Mouse (Mus musculus) thymus, adult 2 months (tissue): ENCODE results near the gene Rapsn. TPM values are rescaled to one million over a fixed set of nuclear protein-coding genes. Genes with fewer than 3 reads are reported as not detected.

ENCODE experiments used
- DNase-seq: peaks from one replicate; pipeline ENCODE4 v3.0.0; 2021
- H3K27ac ChIP-seq: fragments of 200-500 bp; 2 replicates; pipeline ENCODE4 v1.5.1; 2012; ENCODE audit warnings: low read length, control low read depth; ENCODE audit not compliant: control insufficient read depth, insufficient read depth
- H3K27me3 ChIP-seq: fragments of 200-500 bp; 2 replicates; pipeline ENCODE4 v1.6.1; 2012; ENCODE audit warnings: mild to moderate bottlenecking, low read length, moderate library complexity, mixed read lengths; ENCODE audit not compliant: control insufficient read depth, insufficient read depth
- H3K36me3 ChIP-seq: fragments of 200-500 bp; 2 replicates; pipeline ENCODE4 v1.6.1; 2012; ENCODE audit warnings: mild to moderate bottlenecking, low read length, moderate library complexity; ENCODE audit not compliant: control insufficient read depth, insufficient read depth
- H3K4me1 ChIP-seq: fragments of 200-500 bp; replicated peaks from 2 replicates; pipeline ENCODE4 v1.6.1; 2012; ENCODE audit warnings: low read length; ENCODE audit not compliant: control insufficient read depth, insufficient read depth
- H3K4me3 ChIP-seq: fragments of 200-500 bp; 2 replicates; pipeline ENCODE4 v1.5.1; 2012; ENCODE audit warnings: mild to moderate bottlenecking, low read length, control low read depth, moderate library complexity; ENCODE audit not compliant: control insufficient read depth, insufficient read depth
- CTCF ChIP-seq: fragments of 200-500 bp; IDR thresholded peaks from 2 replicates; pipeline ENCODE4 v1.5.1; 2012; ENCODE audit warnings: mild to moderate bottlenecking, control low read depth, low read length, moderate library complexity, borderline replicate concordance; ENCODE audit not compliant: control insufficient read depth, poor library complexity, insufficient read depth; ENCODE audit errors: extremely low read depth
- POLR2A ChIP-seq: fragments of 200-500 bp; IDR thresholded peaks from 2 replicates; pipeline ENCODE4 v1.6.1; 2012; ENCODE audit warnings: mild to moderate bottlenecking, low read length, control low read depth, moderate library complexity; ENCODE audit not compliant: control insufficient read depth, poor library complexity, insufficient read depth; ENCODE audit errors: extremely low read depth
- WGBS: fragments of 180-500 bp; shearing (Covaris S2); methylation state at CpG from one replicate; pipeline ENCODE4 v1.1.7; 2018; 5-methylcytosine and 5-hydroxymethylcytosine counted together
- polyA plus RNA-seq: library from polyadenylated mRNA; depleted of rRNA; stranded (reverse); fragments of >200 nt; gene quantifications from 2 replicates; pipeline ENCODE4 v1.2.3, GENCODE M21; 2012

The Rapsn gene
- polyA plus RNA-seq, 1 experiment = 10.1 TPM

DNA sequence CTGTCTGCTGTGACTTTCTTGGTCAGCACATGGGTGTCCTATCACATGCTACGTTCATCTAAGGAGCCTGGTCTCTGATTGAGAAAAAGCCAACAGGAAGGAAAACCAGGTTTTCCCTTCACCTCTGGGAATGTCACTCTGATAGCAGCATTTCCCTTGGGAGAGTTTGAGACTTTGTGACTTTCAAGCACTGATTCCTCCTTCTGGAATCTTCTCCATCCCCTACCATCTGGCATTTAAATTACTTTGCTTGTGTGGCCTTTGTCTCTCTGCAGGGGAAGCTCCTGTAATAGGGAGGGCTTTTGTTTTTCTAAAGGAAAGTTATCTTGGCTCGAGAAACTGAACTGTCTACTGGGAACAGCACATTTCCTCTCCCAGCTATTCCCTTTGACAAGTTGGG lies 12.3 kb upstream of the Rapsn start:
- no peaks in the 10 kb centered on the region for H3K4me1 ChIP-seq
- WGBS = 96% methylated on average over 2 of the region's 2 CpGs
- DNase-seq = no peak

DNA sequence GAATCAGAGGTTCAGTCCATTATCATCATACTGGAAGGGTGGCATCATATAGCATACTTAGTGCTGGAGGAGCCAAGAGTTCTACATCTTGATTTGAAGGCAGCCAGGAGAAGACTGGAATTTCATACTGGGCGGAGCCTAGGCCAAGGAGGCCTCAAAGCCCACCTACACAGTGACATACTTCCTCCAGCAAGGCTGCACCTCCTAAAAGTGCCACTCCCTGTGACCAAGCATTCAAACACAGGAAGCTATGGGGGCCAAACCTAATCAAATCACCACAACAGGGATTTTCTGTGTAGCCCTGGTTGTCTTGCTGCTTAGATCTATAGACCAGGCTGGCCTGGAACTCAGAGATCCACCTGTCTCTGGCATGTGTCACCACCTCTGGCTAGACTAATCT lies 11.5 kb upstream of the Rapsn start:
- no peaks in the 10 kb centered on the region for H3K4me1 ChIP-seq
- H3K36me3 ChIP-seq = peaks cover 8% of the 10 kb centered on the region
- TF ChIP-seq CTCF (no peak), POLR2A (no peak)
- H3K27me3 ChIP-seq = no peaks in the 10 kb centered on the region
- 100% methylated on average over 1 of the region's 1 CpGs for WGBS
- no peak for DNase-seq
- H3K27ac ChIP-seq = no peak overlapping the region
- H3K4me3 ChIP-seq = no peak overlapping the region

More for the DNA sequence above, 12.3 kb upstream of the Rapsn start:
- H3K36me3 ChIP-seq = peaks cover 8% of the 10 kb centered on the region
- H3K4me3 ChIP-seq = no peak overlapping the region
- no peak overlapping the region for H3K27ac ChIP-seq
- TF ChIP-seq CTCF (no peak), POLR2A (no peak)
- no peaks in the 10 kb centered on the region for H3K27me3 ChIP-seq

DNA sequence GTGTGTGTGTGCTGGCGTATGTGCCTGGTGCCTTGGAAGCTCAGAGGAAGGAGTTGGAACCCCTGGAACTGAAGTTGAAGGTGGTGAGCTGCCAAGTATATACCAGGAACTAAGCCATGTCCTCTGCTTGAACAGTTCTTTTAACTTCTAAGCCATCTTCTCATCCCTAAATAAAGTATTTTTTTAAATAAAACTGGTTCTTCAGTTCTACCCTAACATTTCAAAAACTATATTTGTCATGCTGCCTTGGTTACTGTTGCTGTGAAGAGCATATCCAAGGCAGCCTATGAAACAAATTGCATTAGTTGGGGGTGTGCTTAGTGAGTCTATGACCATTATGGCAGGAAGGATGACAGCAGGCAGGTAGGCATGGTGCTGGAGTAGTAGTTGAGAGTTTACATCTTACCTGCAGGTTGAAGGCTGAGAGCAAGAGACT lies 10.3 kb upstream of the Rapsn start:
- Histone ChIP-seq H3K36me3 (peaks cover 1% of the 10 kb centered on the region; the same call in 1 of the 2 replicates), H3K27ac (no peak overlapping the region), H3K4me1 (no peaks in the 10 kb centered on the region), H3K4me3 (no peak overlapping the region), H3K27me3 (no peaks in the 10 kb centered on the region)
- 95% methylated on average over 1 of the region's 1 CpGs for WGBS
- TF ChIP-seq CTCF (no peak), POLR2A (no peak)
- no peak for DNase-seq

DNA sequence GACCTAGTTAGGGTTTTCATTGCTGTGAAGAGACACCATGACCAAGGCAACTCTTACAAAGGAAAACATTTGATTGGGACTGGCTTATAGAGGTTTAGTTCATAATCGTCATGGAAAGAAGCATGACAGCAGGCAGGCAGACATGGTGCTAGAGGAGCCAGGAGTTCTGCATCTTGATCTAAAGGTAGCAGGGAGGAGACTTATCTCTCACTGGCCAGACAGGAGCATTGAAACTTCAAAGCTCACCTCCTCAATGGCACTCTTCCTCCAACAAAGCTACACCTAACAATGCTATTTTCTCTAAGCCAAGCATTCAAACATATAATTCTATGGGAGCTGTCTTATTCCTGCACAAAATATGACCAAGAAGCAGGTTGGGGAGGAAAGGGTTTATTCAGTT lies 8.9 kb upstream of the Rapsn start:
- Histone ChIP-seq H3K36me3 (no peaks in the 10 kb centered on the region), H3K4me3 (no peak overlapping the region), H3K4me1 (no peaks in the 10 kb centered on the region), H3K27me3 (no peaks in the 10 kb centered on the region), H3K27ac (no peak overlapping the region)
- TF ChIP-seq POLR2A (no peak), CTCF (no peak)
- 95% methylated on average over 1 of the region's 1 CpGs for WGBS
- no peak for DNase-seq

DNA sequence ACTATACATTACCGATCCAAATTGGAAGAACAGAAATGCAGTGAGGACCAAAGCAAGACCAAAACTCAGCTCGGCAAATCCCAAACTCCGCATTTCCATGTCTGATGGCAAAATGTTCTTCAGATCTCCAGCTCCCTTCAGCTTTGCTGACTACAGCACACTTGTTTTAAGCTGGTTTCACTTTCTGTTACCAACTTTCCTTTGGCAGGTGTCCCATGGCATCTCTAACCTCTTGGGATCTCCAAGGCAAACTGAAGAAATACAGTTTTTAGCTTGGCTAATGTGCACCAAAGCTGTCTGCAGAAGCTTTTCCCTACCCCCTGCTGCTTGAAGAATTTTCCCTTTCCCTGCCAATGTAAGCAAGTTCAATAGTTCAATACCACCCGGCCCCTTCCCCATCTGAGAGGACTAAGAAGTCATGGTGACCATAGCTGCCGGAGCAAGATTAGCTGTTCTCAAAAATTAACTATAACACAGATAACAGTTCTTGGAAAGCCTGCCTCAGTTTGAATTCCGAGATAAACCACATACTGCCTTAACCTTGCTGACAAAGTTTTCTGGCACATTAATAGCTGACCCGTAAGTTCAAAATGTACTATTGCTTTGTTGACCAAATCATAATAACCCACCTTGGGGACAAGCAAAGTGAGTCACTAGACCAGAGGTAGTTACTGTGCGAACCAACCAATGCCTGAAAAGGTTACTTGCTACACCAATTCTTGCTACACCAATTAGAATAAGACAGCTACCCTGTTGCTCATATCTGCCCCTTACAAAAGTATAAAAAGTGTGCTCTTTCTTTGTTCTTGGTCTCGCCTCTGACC lies 7.8 kb upstream of the Rapsn start:
- no peak for TF ChIP-seq CTCF
- no peak for TF ChIP-seq POLR2A
- H3K27ac ChIP-seq = no peak overlapping the region
- no peaks in the 10 kb centered on the region for H3K27me3 ChIP-seq
- H3K4me3 ChIP-seq = no peak overlapping the region
- no peaks in the 10 kb centered on the region for H3K4me1 ChIP-seq
- 93% methylated on average over 9 of the region's 9 CpGs for WGBS
- no peaks in the 10 kb centered on the region for H3K36me3 ChIP-seq
- DNase-seq = no peak

DNA sequence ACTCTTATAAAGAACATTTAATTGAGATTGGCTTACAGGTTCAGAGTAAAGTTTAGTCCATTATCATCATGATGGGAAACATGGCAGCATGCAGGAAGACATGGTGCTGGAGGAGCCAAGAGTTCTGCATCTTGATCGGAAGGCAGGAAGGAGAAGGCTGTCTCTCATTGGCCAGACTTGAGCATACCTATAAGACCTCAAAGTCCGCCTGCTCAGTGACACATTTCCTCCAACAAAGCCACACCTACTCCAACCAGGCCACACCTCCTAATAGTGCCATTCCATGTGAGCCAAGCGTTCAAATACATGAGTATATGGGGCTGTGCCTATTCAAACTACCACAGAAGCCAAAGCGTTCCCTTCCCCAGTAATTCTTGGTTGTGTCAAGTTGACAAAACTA lies 4.2 kb upstream of the Rapsn start:
- H3K4me3 ChIP-seq = no peak overlapping the region
- H3K27me3 ChIP-seq = no peaks in the 10 kb centered on the region
- no peaks in the 10 kb centered on the region for H3K4me1 ChIP-seq
- H3K27ac ChIP-seq = no peak overlapping the region
- DNase-seq = no peak
- H3K36me3 ChIP-seq = no peaks in the 10 kb centered on the region
- WGBS = 93% methylated on average over 4 of the region's 4 CpGs
- TF ChIP-seq POLR2A = no peak
- no peak for TF ChIP-seq CTCF
